Mouse (Mus musculus): ENCODE measurements around the gene Axin2. TPM values are rescaled to one million over a fixed set of nuclear protein-coding genes. Genes with fewer than 3 reads are reported as not detected.

The Axin2 gene
- total RNA-seq, 2 experiments from 2014 or later, result 4.1 to 6.2 TPM

DNA sequence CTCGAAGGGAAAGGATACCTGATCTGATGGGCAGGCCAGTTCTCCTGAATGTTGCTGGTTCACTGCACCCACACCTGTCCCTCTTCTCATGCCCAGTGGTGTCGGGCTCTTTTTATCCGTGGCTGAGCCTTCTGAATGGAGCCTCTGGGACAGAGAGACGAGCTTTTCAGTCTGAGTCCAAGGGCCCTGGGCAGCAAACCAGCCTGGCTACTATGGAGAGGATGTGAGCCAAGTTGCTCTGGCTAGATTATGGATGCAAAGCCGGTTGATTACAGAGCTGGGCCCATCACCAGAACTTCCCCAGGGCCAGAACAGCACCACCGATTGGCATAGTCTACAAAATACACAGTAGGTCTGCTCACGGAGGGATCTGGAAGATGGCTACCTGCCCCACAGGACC, 18.5 kb upstream of the Axin2 start:
- intact Hi-C loops (cut with DNase I), result no loop called here
- no peak for DNase-seq

DNA sequence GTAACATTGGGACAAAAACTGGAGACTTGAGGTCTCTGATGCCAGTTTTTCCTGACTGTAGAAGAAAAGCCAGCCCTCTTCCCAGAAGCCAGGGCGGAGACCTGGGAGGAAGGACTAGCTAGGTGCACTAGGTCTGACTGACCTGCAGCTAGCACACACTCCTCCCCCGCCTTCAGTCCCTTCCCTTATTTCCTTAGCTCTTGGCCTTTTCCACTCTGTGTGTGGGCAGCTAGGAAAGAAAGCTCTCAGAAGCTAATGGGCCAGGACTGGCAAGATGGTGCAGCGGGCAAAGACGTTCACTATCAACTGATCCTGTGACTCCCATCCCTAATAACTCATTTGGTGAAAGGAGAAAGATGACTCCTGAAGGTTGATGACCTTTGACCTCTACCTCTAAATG, 17.8 kb upstream of the Axin2 start:
- no peak for DNase-seq
- intact Hi-C loops (cut with DNase I), result no loop called here

DNA sequence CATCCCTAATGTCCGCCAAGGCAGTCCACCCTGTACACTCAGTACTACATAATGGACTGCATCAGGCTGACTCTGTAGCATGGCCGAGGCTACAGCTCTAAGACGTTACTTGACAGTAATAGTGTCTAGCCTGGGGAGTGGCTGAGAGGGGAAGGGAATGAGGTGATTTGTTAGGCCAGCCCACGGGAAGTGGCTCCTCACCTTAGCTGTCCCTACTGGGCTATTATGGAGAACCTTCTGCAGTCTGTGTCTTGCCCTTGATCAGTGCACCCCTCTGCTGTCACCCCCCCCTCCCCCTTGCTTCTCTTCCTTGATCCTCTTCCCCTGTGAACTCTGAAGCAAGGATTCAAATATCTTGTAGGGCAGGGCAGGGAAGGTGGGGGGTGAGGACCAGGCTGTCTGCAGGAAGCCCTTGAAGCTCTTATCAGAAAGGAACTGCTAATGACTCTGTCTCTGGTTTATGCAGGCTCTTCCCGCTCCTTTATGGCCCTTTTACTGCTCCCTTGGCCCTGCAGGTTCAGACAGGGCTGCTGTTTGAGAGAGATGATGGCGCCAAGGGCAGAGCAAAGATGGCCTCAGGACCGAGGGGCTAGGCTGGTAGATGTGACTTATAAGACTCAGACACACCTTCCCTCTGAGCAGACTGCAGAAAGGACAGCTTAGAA, 13.4 kb upstream of the Axin2 start:
- DNase-seq, result no peak
- intact Hi-C loops (cut with DNase I), result no loop called here

DNA sequence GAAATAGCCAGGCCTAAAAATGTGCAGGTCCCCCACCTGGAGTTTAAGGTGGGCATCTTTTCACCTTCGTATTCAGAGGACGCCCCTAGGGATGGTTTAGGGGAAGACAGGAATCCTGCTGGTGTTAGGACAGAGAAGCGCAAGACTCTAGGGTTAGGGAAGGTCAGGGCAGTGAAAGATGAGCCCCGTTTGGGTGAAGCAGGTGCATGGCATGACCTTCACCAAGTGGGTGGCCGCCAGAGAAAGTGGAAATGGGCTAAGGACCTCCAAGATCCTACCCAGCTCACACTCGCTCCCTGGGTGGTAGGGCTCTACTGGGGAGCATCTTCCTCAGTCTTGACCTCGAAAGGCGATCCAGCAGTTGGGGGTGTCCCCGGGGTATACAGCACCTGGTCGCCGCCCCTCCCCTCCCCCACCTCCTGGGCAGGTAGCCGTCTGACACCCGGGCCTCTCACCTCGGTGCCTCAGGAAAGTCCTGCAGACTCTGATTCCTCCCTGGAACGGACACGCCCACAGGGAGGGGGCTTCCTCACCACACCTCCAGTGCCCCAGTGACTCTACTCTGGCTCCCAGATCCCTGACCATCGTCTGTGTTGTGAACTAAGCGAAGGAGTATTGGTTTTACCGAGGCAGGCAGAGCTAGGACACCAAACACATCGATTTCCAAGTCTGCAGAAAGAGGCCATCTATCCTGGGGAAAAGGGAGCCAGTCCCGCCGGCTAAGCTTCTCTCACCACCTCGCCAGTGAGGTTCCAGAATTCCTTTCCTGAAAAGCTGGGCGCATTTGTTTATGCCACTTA, 10.6 kb upstream of the Axin2 start:
- intact Hi-C loops (cut with DNase I), result no loop called here
- no peak for DNase-seq

DNA sequence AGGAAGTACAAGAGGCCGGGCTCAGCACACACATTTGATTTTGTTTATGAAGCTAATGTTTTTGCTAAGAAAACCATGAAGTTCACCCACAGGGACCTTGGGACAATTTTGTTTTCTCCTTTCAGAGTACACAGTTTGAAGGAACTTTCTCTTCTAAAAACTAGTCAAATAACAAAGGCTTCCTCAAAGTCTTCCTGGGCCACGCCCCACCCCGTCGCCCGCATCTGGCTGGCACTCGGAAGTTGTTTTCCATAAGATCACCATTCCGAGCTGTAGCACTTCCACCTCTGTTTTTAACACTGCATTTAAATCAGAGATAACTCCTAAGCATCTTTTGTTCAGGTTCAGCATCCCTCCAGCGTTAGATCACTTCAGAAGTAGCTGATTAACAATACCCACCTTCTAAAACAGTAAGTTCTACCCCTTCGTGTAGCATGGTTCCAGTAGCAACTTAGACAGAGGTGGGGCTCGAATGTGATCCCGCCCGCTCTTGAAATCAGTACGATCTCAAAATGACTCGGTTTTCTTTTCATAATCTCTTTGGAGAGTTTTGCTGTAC, 9.7 kb upstream of the Axin2 start:
- intact Hi-C loops (cut with DNase I), result no loop called here
- DNase-seq, result no peak

DNA sequence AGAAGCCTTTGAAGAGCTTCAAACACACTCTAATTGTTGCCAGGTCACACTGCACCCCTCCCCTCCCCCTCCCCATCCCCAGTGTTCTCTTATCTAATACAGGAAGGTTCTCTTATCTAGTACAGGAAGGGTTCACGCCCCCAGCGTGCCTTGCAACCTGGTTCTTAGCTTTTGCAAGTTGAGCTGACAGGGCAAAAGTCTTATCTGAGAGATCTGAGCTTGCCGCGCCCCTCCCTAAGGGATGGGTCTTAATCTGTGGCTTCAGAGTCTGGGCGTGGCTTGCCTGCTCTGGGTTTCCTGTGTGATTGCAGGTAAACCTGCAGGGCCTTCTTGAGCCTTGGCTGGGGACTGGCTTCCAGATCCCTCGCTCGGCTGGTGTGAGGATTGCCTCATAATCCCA, 9.2 kb upstream of the Axin2 start:
- intact Hi-C loops (cut with DNase I), result no loop called here
- DNase-seq, result no peak

DNA sequence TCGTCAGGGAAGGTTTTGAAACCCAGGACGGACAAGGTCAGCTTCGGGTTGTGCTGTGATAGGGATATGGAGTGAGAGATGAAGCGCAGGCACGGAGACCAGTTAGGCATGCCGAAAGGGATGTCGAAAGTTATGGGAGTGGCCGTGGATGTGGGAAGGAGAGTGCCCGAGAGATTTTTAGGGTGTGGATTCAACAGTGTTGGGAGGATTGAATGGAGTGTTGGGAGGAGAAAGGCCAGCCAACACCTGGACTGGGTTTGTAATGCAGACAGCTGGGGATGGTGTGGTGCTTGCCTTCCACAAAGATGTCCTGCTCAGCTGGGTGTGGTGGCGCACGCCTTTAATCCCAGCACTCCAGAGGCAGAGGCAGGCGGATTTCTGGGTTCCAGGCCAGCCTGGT, 8.0 kb upstream of the Axin2 start:
- no peak for DNase-seq
- intact Hi-C loops (cut with DNase I), result no loop called here

DNA sequence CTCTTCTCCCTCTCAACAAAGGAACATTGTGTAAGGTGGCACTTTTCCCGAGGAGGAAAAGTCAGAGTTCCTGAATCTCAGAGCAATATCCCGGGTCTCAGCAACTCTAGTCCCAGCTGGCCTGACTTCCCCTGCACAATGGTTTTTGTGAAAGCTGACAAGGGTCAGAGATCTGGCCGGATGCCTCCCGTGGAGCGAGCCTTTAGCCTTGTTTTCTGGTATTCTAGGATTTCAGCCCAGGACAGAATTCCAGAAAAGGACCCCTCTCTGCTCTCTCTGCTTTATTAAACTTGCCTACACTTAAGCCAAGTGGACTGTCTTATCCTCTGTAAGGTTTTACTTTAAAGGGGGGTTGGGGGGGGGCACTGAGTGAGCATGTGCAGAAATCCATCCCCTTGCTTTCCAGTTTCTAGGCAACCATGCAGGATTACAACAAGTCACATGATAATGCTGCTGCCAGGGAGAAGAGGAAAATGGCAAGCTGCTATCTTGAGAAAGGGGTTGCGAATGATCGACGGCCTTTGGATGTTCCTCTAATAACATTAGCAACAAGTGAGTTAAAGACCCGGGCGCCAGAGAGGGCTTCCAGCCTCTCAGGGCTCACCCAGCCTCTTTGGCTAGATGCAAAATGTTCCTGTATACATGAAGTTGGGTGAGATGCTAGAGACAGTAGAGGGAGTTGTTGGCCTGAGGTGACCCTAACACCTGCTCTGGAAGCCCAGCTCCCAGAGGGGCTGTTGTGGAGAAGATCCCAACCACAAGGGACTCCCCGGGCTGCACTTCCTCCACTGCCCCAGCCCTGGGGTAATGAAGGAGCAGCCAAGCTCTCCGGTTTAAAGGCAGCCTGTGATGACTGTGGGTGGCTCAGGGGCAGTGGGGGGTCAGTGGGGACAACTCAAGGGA, 2.5 kb upstream of the Axin2 start:
- intact Hi-C loops (cut with DNase I), result no loop called here
- no peak for DNase-seq

DNA sequence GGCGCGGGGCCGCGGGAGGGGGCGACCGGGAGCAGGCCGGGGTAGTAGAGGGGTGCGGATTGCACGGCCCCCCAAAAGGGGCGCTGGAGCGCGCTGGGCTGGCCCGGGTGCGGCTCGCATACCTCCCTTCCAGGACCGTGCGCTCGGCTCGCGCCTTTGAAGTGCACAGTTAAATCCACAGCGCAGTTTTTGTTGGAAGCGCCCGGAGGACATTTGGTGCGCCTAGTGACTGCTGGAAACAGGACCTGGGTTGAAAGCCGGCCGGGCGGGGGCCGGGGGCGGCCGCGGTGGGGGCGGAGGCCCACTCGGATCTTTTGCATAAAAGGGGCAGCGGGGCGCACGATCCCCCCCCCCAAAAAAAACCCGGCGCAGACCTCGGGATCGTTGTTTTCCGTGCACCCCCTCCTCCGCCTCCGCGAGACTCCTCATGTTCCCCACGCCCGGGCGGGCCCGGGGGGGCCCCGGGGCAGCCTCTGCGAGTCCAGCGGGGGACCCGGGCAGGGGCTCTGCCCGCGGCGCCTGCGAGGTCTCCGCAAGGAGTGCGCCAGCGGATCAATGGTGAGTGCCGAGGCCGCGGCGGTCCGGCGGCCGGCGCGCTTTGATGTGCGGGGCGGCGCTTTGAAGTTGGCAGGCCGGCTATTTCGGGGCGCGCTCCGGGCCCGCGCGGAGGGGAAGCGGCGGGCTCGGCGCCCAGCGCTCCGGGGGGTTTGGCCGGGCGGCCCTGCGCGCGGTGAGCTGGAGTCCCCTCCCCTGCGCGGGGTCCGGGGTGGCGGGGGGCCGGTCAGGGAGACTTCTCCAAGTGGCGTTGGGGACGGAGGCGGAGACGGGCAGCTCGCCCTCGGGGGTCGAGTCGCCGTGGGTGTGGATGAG, 722 bp downstream of the Axin2 start:
- DNase-seq, result peak; percentile 79 to 83
- intact Hi-C loops (cut with DNase I), result loop anchor here (10.0 kb wide), 1 partner anchor 444 kb away; the partner anchor contains the start of gene Gna13

DNA sequence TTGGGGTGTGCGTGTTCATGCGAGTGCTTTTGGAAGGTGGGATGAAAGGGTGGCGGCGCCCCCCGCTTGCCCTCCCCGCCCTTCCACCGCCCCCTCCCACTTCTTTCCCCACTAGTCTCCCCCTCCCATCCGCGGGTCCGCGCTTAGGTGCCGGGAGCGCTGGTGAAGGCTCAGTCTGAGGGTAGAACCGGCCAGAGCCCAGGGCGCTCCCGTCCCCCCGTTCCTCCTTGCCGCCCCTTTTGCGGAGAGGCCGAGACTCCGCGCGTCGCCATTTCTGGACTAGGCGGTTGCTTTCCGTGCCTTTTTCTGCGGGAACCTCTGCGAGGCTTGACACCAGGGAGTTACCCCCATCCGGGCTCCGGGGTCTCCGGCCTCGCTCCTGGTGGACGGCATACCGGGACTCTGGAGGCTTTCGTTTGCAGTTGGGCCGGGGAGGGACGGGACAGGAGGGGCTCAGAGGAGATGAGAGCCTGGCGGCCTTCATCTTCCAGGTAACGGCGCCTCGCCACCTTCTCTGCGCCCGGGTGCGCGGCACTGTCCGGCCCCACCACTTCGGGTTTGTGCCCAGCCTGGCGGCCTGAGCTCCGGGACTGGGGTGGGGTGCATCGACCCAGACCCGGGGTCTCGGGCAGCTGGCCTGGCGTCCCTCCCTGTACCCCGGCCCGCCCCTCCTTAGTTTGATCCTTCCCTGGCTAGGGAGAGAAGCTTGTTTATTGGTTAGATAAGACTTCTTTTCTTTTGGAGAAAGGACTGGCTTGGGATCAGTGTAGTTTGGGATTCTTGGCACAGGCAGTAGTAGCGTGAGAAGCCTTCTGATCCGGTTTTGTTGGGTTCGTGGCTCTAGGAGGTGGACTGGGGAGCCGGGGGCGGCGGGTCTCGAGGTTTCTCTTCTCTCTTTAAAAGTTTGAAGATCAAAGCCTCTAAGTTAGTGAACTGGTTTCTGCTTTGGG, 1.6 kb downstream of the Axin2 start:
- intact Hi-C loops (cut with DNase I), result loop anchor here (10.0 kb wide), 1 partner anchor 443 kb away; the partner anchor contains the start of gene Gna13

DNA sequence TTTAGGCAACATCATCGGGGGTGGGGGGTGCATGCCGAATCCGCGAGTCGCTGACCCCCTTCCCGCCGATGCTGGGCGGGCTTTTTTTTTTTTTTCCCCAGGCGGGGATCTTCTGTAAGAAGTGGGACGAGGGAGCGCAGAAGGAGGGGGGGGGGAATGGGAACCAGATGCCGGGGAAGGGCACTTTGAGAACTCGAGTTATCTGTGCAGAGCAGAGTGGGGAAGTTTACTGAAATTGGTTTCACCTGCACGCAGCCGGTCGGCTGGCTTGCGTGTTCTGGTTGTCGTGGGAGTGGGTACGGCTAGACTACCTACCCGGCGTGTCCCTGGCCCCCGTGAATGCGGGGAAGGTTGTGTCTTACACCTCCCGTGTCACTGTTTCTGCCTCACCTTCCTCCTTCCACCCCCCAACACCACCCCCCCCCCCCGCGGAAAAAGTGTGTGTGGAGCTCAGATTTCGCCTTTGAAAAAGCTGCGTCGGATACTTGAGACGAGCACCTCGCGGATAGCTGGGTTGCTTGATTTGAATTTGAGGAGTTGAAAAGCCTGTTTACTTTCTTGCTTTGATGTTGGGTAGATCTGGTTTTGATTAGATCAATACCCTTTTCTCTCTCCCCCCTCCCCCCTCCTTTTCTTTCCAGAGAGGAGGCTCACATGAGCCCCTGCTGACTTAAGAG, 2.5 kb downstream of the Axin2 start:
- DNase-seq, result no peak
- intact Hi-C loops (cut with DNase I), result loop anchor here (10.0 kb wide), 1 partner anchor 442 kb away; the partner anchor contains the start of gene Gna13

More for the DNA sequence above, 1.6 kb downstream of the Axin2 start:
- DNase-seq, result peak; percentile 44 to 52

DNA sequence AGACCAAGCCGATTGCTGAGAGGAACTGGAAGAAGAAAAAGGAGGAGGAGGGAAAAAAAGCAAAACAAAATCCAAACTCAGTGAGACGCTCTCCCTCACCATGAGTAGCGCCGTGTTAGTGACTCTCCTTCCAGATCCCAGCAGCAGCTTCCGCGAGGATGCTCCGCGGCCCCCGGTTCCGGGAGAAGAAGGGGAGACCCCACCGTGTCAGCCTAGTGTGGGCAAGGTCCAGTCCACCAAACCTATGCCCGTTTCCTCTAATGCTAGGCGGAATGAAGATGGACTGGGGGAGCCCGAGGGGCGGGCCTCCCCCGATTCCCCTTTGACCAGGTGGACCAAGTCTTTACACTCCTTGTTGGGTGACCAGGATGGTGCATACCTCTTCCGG, 3.0 kb downstream of the Axin2 start:
- intact Hi-C loops (cut with DNase I), result loop anchor here (10.0 kb wide), 1 partner anchor 442 kb away; the partner anchor contains the start of gene Gna13
- DNase-seq, result no peak

DNA sequence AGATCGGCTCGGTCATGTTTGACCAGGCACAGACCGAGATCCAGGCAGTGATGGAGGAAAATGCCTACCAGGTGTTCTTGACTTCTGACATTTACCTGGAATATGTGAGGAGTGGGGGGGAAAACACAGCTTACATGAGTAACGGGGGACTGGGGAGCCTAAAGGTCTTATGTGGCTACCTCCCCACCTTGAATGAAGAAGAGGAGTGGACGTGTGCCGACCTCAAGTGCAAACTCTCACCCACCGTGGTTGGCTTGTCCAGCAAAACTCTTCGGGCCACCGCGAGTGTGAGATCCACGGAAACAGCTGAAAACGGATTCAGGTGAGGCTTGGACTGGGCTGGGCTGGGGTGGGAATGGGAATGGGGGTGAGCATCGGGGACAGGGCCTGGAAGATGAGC, 3.6 kb downstream of the Axin2 start:
- intact Hi-C loops (cut with DNase I), result loop anchor here (2.0 to 10.0 kb wide), 3 partner anchors 107 to 473 kb away; partner anchors contain the start of gene Gna13
- no peak for DNase-seq

DNA sequence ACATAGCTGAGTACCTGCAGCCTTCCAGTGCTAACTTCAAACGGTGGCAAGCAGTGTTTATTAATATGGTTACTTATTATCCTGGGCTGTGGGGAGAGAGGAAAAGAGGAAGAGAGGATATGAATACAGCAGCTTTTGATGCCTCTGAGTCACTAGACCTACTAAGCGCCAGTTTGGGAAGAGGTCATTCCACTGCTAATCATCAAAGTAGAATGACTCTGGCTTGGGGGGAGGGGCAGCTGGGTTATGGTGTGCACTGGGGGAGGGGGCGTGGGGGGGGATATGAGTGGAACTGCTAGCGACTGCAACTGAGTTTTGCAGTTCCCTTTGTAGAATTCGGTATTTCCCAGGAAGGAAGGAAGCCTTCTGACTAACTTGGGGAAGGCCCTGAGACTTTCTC, 4.2 kb downstream of the Axin2 start:
- intact Hi-C loops (cut with DNase I), result loop anchor here (2.0 to 10.0 kb wide), 3 partner anchors 106 to 474 kb away; partner anchors contain the start of gene Gna13
- no peak for DNase-seq

DNA sequence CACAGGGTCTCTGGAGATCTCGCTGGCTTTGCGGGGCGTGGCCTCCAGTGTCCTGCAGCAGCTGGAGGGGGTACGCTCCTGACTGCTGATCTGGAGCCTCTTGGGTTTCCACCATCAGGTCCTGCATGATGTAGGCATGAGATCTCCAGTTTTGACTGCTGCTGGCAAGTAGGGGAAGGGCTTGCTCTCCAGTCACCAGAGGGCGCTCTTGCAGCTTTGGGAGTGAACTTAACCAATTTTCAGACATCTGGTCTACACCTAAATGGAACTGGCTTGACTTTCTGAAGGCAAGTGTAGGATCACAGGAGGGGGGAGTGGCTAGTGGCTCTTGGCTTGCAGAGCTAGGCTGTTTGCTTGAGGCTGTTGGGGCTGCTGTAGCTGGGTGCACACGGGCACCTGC, 5.1 kb downstream of the Axin2 start:
- intact Hi-C loops (cut with DNase I), result loop anchor here (1.0 to 10.0 kb wide), 6 partner anchors 57 to 474 kb away; partner anchors contain the start of gene Gna13
- DNase-seq, result peak; percentile 81 to 85

DNA sequence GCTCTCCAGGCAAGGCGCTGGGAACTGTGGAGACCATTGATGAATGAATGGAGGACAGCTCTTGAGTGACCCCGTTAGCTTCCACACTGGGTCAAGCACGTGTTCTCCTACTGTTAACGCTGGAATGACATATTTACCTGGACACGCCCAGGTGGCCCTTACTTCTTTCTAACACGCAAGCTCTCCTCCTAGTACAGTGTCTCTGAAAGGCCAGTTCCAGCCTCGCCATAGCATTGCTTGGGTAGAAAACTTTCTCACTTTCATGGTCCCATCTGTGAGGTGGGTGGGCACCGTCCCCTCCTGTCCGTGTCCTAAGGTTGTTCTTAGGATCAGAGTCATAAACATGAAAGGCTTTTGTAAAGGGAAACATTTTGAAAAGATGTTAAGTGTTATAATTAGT, 5.7 kb downstream of the Axin2 start:
- no peak for DNase-seq
- intact Hi-C loops (cut with DNase I), result loop anchor here (1.0 to 10.0 kb wide), 6 partner anchors 56 to 475 kb away; partner anchors contain the start of gene Gna13

DNA sequence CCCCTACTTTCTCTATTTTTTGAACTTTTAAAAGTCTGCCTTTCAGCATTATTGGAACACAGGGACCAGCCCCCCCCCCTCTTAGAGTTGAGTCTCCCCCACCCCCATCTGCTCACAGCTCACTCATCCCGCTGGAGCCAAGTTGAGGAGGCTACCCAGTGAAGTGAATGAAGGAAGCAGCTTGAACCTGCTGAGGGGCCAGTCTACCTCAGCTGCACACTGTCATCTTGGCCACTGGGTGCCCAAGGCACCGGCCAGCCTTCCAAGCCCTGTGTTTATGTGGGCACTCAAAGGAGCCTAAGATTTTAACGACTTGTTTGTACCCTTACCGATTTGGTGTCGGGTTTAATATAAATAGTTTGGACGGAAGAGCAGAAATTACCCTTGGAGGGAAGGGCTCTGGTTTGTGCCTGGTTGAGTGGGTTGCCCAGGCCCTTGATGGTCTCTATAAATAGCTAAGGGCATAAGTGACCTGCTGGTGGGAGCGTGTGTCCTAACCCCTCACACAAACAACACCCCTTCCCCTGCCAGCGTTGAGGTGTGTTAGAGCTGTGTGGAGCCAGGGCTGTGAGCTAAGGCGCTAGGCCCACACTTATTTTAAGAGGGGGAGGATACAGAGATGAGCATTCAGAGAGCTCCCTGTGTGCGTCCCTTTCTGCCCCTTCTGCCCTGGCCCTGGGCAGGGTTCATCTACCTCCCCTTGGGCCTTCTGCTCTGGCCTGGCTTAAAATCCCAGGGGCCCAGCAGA, 6.4 kb downstream of the Axin2 start:
- intact Hi-C loops (cut with DNase I), result loop anchor here (5.0 to 10.0 kb wide), 2 partner anchors 56 to 438 kb away; partner anchors contain the start of gene Gna13
- no peak for DNase-seq
